Mouse (Mus musculus) urinary bladder, postnatal 14 days (tissue): ENCODE data around the gene Frmd8.

ENCODE experiments used
- DNase-seq: peaks from one replicate; pipeline ENCODE4 v3.0.0; 2021; ENCODE audit warnings: low spot score

Gene Frmd8

GRCm38 (mm10) chr19:5838136-5838891, 36.8 kb downstream of the Frmd8 start:
- DNase-seq: no peak

GRCm38 (mm10) chr19:5837606-5838005, 37.5 kb downstream of the Frmd8 start:
- DNase-seq: no peak

- DNase-seq: no peak
These were observed 38.0 kb downstream of the Frmd8 start for GRCm38 (mm10) chr19:5836941-5837572.

- DNase-seq: no peak
These were observed 39.1 kb downstream of the Frmd8 start for GRCm38 (mm10) chr19:5835922-5836430.

DNA sequence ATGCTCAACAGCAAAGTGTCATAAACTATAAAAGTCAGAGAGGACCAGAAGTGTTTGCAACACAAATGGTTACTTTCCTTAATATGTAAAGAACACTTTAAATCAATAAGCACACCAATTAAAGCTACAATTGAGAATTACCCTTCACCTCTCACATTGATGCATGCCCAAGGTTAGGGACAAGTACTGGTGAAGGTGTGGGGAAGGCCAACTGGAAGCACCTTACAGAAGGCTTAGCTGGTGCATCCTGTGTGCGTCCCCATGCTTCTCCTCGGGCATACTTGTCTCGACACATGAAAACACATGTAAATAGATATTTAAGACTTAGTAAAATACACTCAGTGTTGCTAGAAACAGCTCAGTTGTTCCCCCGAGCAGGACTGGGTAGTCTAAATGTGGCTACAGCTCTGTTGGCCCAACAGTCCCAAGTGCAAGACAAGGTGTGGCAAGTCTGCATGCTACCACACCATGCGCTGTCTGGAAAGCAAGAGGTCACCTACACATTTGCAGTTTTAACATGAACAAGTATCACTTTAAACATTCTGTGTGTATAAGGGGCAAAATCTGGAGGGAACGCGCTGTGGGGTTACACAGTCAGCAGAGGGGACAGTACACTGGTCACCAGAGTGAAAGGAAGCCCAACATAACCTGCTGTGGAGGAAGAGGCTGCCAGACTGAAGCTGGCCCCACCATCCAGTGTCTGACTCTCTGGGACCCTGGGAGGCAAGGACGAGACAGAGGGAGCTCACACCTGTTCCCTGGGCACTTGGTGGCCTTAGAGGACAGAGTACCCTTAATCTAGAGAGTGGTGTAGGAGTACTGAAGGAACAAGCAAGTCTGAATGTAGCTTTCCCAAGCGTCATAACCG, 39.8 kb downstream of the Frmd8 start:
- no peak for DNase-seq

GRCm38 (mm10) chr19:5834260-5834925, 40.7 kb downstream of the Frmd8 start:
- DNase-seq: no peak

DNA sequence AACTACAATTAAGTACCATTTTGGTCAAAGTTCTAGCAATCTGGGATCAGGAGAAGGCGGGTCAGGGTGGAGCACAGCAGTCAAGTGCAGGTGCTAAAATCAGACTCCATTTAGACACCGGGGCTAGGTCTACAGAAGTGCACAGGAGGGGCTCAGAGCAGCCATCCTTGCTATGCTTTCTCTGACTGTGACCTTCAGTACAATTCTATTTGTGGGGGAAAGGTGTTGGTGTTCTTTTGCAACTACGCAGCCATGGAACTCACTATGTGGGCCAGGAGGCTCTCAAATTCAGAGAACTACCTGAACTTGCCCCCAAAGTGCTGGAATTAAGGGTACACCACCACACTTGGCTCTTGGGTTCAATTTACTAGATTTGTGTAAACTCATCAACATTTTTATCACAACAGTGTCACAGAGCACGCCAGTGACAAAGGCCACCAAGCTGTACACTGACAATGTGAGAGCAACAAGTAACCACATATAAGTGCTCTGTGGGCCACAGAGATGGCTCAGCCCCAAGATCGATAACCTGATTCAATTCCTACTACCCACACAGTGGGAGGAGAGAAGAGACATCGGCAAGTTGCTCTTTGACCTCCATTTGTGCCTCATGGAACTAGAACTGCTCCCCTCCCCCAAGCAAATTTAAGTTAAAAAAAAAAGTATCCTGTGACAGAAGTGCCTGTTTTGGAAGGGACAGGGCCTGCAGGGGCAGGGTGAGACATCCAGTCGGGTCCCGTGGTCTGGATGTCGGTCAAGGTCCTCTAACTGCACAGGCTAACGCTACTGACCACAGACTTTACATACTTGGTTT, 41.6 kb downstream of the Frmd8 start:
- DNase-seq: no peak

- no peak for DNase-seq
These were observed 42.7 kb downstream of the Frmd8 start for GRCm38 (mm10) chr19:5832326-5832725.

DNA sequence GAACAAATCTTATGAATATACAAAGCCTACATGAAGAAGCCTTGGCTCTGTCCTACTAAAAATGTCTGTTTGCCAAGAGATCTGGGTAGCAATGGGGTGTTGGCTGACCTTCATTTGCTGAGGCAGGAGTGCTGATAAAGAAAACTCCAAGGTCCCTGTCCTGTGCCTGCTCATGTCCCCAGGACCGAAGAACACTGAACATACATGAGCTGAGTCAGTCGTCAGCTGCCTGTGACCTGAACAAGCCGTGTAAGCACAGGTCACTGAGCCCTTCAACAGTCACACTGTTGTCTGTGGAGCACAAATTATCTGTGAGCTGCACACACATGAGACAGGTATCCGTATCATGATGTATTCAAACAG, 43.1 kb downstream of the Frmd8 start:
- DNase-seq: no peak

DNA sequence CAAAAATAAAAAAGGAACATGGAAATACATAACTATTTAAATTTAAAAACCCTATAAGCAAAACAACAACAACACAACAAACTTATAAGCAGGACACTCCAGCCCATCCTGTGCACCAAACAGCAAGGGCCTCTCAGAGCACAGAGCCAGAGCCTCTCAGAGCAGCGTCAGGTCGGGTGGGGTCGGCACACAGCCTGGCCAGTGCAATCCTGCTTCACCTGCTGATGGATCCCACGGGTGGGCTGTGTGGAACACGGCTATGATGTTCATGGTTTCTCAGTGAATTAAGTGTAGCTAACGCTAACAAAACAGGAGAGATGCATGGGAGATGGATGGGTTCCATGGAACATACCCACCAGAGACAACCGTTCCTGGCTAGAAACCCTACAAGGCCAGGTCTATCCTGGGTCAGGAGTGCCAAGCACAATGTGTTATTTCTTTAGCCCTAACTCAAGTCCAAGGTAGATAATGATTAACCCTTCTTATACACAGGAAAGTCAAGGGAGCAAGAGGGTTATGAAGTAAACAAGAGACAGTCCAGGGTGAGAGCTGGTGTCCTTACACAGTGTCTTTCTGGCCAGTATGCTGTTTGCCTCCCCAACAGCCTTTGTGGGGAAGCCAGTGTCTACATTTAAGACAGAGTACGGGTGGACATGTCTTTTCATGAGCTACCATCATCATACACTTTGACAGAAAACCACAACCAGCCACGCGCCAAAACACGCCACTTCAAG, 43.7 kb downstream of the Frmd8 start:
- DNase-seq: no peak

- no peak for DNase-seq
These were observed 44.3 kb downstream of the Frmd8 start for GRCm38 (mm10) chr19:5830776-5831175.

DNA sequence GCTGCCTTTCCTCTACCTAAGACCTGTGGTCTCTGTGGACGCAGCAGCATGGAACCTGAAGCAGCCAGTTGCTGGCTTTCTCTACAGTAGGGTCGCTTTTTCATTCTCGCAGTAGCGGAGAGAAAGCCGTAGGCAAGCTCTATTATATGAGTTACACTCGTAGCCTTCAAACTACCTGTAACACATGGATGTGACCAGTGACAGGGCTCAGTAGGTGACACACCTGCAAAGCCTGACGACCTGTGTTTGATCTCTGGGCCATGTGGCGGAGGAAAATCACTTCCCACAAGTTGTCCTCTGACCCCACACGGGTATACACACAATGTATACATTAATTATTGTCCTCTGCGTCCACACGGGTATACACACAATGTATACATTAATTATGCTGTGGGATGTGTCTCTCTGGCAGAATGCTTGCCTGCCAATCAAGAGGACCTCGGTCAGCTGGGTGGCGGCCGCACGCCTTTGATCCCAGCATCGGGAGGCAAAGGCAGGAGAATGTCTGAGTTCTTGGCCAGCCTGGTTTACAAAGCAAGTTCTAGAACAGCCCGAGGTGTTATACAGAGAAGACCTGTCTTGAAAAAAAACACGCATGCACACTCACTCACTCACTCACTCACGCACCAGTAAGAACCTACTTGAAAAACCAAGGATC, 45.0 kb downstream of the Frmd8 start:
- no peak for DNase-seq

GRCm38 (mm10) chr19:5828905-5829304, 46.2 kb downstream of the Frmd8 start:
- no peak for DNase-seq

GRCm38 (mm10) chr19:5828155-5828554, 46.9 kb downstream of the Frmd8 start:
- DNase-seq: no peak

- DNase-seq: no peak
These were observed 47.5 kb downstream of the Frmd8 start for GRCm38 (mm10) chr19:5827456-5828154.

DNA sequence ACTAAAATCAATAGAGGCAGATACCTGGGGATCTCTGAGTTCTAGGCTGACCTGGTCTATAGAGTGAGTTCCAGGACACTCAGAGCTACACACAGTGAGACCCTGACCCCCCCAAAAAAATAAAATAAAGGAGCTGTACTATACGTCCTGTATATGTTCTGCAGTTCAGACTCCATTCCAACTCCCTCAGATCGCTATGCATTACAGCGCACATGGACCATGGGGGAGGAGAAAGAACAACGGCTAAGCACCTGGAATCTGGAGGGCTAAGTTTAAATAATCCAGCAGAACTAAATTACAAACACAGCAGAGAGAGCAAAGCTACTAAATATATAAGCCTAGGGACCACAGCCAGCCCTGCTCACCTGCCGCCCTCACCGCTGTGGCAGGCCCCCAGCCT, 48.0 kb downstream of the Frmd8 start:
- DNase-seq: no peak

- no peak for DNase-seq
These were observed 48.4 kb downstream of the Frmd8 start for GRCm38 (mm10) chr19:5826731-5827002.

DNA sequence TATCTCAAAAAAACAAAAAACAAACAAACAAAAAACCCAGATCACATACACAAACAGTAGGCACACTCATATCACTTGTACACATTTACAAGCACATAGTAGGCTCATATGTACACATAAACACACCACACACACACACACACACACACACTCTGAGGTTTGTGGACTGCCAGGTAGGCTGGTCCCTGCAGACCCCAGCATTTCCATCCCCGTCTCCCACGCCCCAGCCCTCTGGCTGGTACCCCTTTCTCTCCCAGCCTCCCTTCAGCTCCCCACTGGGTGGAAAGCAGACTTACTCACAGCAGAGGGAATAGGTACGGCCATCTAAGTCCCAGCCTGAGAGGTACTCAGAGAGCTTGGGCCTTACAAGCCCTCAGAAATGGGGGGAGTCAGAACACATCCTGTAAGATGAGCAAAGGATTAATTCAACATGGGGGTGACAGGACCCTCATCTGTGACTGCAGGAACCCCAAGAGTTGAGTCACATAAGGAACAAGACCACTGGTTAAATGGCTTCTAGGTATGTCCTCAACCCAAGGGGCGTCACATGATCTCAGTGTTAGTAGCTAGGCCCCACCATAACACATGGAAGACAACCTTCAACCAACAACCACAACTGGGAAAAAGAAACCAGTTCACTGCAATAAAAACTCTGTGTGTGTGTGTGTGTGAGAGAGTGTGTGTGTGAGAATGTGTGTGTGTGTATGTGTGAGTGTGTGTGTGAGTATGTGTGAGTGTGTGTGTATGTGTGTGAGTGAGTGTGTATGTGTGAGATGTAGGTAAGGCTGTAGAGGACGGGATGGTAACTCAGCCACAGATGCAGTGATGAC, 49.0 kb downstream of the Frmd8 start:
- no peak for DNase-seq
